Mouse (Mus musculus) adrenal gland, postnatal 25 days (tissue): ENCODE measurements around the gene S100a3. TPM values are rescaled to one million over a fixed set of nuclear protein-coding genes. Genes with fewer than 3 reads are reported as not detected.
A peak's percentile ranks its signal among the peaks of the same experiment; 100 is the strongest.

Source experiments
- DNase-seq: peaks from one replicate; pipeline ENCODE4 v3.0.0; 2021; ENCODE audit warnings: mixed read lengths
- total RNA-seq: library from RNA; stranded (reverse); gene quantifications from 2 replicates; pipeline ENCODE4 v1.2.3, GENCODE M21; 2021

The S100a3 gene
- total RNA-seq, 1 experiment from 2014 or later = not detected

DNA sequence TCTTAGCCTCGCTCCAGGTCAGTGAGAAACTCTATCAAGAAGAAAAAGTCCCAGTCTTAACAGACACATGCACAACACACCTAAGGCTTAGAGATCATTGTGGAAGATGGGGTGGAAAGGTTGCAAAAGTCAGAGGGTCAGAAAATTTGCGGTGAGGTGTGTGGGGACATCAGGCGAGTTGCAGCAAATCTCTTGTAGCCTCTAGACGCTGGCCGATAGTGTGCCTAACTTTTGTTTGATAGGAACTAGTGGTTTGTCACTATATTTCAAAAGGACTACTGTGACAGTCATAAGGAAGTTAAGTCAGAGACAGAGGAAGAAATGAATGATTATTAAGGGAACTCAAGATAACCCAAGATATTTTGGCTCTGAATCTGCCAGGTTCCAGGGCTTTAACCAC is 67.0 kb downstream of the S100a3 start:
- DNase-seq = no peak

DNA sequence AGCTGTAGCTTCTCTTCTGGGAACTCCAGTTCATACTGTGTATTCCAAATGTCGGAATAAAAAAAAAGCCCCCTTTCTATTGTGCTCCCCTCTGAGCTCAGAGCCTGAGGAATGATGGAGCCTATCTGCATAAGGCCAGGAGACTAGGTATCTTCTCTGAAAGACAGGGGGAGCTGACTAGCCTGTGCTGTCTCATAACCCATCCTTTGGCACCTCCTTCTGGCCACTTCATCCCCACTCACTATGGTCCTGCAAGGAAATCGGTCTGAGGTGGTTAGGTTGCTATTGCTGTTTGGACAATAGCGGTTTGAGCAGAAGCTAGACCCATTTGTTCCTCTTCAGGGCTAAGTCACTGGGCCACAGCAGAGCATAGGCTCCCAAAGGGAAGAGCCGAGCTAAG is 67.4 kb downstream of the S100a3 start:
- DNase-seq = no peak

DNA sequence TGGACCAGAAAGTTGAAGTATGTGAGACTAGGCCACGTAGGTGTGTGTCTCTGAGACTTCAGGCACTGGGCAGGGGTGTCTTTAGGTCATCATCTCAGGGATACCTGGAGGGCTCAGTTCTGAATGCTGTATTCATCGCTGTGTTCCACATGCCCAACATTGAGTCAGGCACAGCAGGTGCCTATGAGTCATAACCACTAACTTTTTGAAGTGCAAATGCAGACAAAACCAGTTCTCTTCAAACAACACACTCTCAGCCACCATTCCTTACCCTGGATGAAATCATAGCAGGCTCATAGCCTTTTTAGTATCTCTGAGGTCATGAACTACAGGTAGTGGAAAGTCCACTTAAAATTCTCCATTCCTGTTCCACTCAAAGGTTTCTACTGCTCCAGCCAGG is 68.9 kb downstream of the S100a3 start:
- DNase-seq = no peak

DNA sequence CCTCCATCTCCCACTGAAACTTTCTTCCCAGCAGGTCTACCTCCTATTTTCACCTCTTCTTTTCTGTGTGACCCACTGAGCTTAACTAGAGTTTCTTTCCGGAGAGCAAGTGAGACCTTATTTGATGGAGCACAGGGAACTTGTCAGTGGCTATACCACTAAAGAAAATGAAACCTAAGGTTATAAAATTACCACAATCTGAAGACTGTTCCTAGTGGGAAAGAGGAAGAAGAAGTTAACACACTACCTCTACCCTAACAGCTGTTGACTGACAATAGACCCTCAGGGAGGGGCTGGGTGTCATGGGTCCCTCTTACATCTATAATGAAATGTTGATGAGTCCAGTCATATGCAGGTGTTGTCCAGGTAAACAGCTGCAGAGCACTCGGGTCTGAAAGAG is 71.6 kb downstream of the S100a3 start:
- DNase-seq = no peak

DNA sequence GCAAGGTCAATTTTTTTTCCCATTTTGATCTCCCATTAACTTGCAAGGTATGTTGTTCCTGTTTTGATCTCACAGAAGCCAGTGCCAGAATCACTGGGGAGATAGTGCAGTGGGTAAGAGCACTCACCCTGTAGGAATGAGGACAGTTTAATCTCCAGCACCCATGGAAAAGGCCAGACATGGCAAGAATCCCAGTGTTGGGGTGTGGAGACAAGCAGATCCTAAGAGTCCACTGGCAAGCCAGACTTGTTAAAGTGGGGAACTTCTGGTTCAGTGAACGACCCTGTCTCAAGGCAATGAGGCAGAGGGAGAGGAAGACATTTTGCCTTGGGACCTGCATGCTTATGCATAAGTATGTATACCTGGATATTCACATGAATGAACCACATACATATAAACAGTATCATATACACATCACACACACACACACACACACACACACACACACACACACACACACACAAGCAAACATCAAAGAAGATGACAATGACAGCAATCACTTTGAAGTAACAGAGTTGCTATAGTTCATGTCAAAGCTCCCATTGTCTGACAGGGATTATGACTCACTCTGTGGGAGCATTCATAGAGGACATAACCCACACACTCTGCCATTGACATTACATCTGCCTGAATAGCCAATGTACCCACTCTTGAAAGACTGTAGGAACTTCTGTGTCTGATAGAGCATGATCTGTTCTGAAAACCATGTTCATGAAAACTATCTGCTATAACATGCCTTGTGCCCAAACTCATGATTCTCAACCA is 78.3 kb downstream of the S100a3 start:
- no peak for DNase-seq

DNA sequence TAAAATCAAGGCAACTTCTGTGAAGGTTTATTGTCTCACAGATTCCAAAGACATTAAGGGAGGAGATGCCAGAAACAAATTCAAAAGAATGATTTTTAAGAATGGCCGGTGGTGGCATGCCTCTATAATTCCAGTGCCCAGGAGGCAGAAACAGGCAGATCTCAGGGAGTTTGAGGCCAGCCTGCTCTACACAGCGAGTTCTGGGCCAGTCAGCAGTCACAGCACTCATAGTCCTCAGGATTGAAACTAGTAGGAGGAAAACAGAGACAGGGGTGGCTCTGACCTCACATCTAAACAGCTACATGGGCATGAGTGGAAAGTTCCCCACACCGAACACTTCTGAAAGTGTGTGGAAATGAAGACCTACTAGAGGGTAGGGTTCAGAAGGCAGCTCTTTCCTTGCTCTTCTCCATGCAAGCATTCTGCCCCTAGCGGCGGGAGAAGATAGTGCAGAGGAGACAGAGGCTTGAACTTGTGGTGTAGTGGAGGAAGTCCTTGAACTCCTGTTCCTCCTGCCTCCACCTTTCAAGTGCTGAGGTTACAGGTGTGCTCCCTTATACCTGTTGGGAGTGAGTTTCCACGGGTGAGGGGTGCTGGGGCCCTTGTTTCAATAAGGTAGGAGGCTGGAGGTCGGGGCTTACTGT is 79.3 kb downstream of the S100a3 start:
- DNase-seq = peak; percentile 21

DNA sequence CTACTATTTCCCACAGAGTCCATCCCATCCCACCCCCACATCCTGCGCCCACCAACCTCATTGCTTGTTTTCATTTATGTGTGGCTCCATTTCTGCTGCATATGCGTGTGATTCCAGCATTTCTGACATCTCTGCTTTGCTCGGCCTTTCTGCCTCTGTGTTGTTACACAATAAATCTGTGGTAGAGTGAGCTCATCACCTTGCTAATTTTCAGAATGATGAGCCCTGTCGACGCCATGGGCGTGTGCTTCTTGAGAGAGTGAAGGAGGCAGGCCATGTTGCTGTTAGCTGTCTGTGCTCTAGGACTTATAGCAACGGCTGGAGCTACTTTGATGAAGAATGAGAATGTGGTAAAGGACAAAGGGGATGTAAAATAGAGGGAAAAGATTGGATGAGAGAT is 80.6 kb downstream of the S100a3 start:
- no peak for DNase-seq

DNA sequence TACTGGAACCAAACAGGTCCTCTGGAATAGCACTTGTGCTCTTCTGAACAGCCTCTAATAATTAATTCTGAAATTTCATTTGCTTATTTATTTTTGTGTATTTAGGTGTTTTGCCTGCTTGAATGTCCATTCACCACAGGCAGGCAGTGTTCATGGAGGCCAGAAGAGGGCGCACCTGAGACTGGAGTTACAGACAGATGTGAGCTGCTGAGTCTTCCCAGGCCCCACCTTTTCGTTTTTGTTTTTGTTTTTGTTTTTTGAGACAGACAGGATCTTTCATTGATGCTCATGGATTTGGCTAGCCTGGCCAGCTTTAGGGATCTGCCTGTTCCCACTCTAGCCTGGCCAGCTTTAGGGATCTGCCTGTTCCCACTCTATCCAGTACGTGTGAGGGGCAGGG is 83.8 kb downstream of the S100a3 start:
- DNase-seq = peak; percentile 62

DNA sequence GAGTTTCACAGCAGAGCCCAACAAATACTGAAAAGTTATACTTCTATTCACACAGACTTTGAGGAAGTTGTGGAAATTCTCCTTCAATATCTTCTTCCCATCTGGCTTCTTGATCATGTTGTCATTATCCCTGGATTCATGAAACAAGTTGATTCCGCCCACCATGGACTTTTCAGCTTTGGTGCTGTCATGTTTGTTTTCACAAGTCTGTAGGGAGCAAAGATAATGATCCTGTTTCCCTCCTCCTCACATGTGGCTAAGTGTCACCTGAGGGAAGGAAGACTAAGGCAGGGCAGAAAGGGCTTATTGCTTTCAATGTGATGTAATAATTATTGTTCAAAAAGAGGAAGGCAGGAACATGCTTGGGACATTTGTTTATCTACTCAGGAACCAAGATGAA is 86.9 kb downstream of the S100a3 start:
- DNase-seq = no peak

DNA sequence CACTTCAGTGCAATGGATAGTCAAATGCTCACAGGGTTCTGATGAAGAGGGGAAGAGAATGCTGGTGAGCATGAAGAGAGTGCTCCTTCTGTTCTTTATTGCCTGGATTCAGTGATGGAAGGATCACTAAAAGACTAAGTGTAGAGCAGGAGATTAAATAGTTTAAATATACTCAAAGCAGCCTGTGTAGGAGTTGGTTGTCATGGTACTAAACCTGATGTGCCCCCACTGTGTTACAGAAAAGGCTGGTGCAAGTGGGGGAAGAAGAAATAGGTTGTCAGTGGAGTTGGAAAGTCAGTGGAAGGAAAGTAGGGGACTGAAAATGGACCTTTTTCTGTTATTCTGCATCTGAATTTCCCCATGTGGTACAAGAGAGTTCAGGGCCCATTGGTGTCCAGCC is 88.6 kb downstream of the S100a3 start:
- no peak for DNase-seq

DNA sequence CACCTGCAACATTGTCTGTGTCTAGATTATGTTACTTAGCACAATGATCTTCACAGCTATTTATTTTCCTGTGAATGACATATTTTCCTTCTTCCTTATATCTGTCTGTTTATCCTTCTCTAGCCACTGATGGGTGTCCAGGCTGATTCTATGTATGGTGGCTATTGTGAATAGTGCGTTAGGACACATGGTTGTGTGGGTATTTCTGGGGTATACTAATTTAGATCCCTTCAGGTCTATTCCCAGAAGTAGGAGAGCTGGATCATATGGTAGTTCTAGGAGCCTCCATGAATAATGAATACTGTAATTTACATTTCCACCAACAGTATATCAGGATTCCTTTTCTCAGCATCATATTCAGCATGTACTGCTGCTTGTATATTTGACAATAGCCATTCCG is 89.5 kb downstream of the S100a3 start:
- DNase-seq = no peak

Other genes with a start within 250 kb of the S100a3 start
- 130 and 146 TPM in 2 replicates for gene Slc27a3, start 170.6 kb upstream of the S100a3 start, total RNA-seq
- 91.2 and 92.3 TPM in 2 replicates for gene Ints3, start 127.0 kb upstream of the S100a3 start, total RNA-seq
- 224 and 269 TPM in 2 replicates for gene Npr1, start 94.7 kb upstream of the S100a3 start, total RNA-seq
- gene Ilf2, start 84.5 kb upstream of the S100a3 start, total RNA-seq = 65.6 and 65.7 TPM in 2 replicates
- 67.2 and 74.0 TPM in 2 replicates for gene Snapin, start 69.5 kb upstream of the S100a3 start, total RNA-seq
- gene Chtop, start 51.1 kb upstream of the S100a3 start, total RNA-seq = 115 and 124 TPM in 2 replicates
- gene S100a1, start 46.2 kb upstream of the S100a3 start, total RNA-seq = 108 and 131 TPM in 2 replicates
- gene S100a13, start 46.1 kb upstream of the S100a3 start, total RNA-seq = 28.8 and 41.1 TPM in 2 replicates
- gene S100a14, start 33.7 kb upstream of the S100a3 start, total RNA-seq = 0.52 and 0.95 TPM in 2 replicates
- gene S100a16, start 23.3 kb upstream of the S100a3 start, total RNA-seq = 48.4 and 52.1 TPM in 2 replicates
- gene S100a2, start 29.7 kb downstream of the S100a3 start, total RNA-seq = not detected in 2 replicates
- not detected in 2 replicates for gene Gm42674, start 41.3 kb downstream of the S100a3 start, total RNA-seq
- 7.3 and 11.2 TPM in 2 replicates for gene S100a4, start 43.2 kb downstream of the S100a3 start, total RNA-seq
- gene S100a5, start 47.9 kb downstream of the S100a3 start, total RNA-seq = not detected in 2 replicates
- 14.2 and 31.3 TPM in 2 replicates for gene S100a6, start 52.3 kb downstream of the S100a3 start, total RNA-seq
- gene S100a7a, start 93.4 kb downstream of the S100a3 start, total RNA-seq = 0.33 TPM in 1 of 2 replicates, not detected in the other
- gene S100a8, start 108.4 kb downstream of the S100a3 start, total RNA-seq = 0.76 TPM in 1 of 2 replicates, not detected in the other
- gene S100a9, start 135.1 kb downstream of the S100a3 start, total RNA-seq = 0.91 TPM in 1 of 2 replicates, not detected in the other
- gene Pglyrp4, start 166.3 kb downstream of the S100a3 start, total RNA-seq = not detected in 2 replicates
- not detected in 2 replicates for gene Gm5849, start 217.3 kb downstream of the S100a3 start, total RNA-seq